Mouse (Mus musculus): ENCODE results near the gene Tmem265. TPM values are rescaled to one million over a fixed set of nuclear protein-coding genes. Genes with fewer than 3 reads are reported as not detected.

Tmem265 gene
- polyA plus RNA-seq, 1 experiment, result 2.0 TPM

GRCm38 (mm10) chr7:127589637-127590036 lies 28.4 kb downstream of the Tmem265 start:
- no peak for DNase-seq (ENCODE audit: low read depth)
- TF ChIP-seq CTCF (IDR thresholded peaks at IDR 0.05; ENCODE audit: borderline replicate concordance, extremely low read depth, insufficient read depth, insufficient read length), result no peak
- TF ChIP-seq POLR2A (IDR thresholded peaks at IDR 0.05; ENCODE audit: borderline replicate concordance, extremely low read depth, insufficient read depth, insufficient read length, poor library complexity, severe bottlenecking), result no peak

GRCm38 (mm10) chr7:127591108-127591507 lies 29.9 kb downstream of the Tmem265 start:
- TF ChIP-seq CTCF (IDR thresholded peaks at IDR 0.05; ENCODE audit: borderline replicate concordance, extremely low read depth, insufficient read depth, insufficient read length), result no peak
- TF ChIP-seq POLR2A (IDR thresholded peaks at IDR 0.05; ENCODE audit: borderline replicate concordance, extremely low read depth, insufficient read depth, insufficient read length, poor library complexity, severe bottlenecking), result no peak
- DNase-seq (ENCODE audit: low read depth), result no peak

- no peak for TF ChIP-seq POLR2A (IDR thresholded peaks at IDR 0.05; ENCODE audit: borderline replicate concordance, extremely low read depth, insufficient read depth, insufficient read length, poor library complexity, severe bottlenecking)
- TF ChIP-seq CTCF (IDR thresholded peaks at IDR 0.05; ENCODE audit: borderline replicate concordance, extremely low read depth, insufficient read depth, insufficient read length), result no peak
- no peak for DNase-seq (ENCODE audit: low read depth)
Observed at GRCm38 (mm10) chr7:127592575-127592974, 31.4 kb downstream of the Tmem265 start.

- no peak for DNase-seq (ENCODE audit: low read depth)
- TF ChIP-seq POLR2A (IDR thresholded peaks at IDR 0.05; ENCODE audit: borderline replicate concordance, extremely low read depth, insufficient read depth, insufficient read length, poor library complexity, severe bottlenecking) (no peak), CTCF (IDR thresholded peaks at IDR 0.05; ENCODE audit: borderline replicate concordance, extremely low read depth, insufficient read depth, insufficient read length) (no peak)
Observed at GRCm38 (mm10) chr7:127596747-127597146, 35.6 kb downstream of the Tmem265 start.

GRCm38 (mm10) chr7:127600612-127601011 lies 39.4 kb downstream of the Tmem265 start:
- TF ChIP-seq CTCF (IDR thresholded peaks at IDR 0.05; ENCODE audit: borderline replicate concordance, extremely low read depth, insufficient read depth, insufficient read length), result no peak
- no peak for TF ChIP-seq POLR2A (IDR thresholded peaks at IDR 0.05; ENCODE audit: borderline replicate concordance, extremely low read depth, insufficient read depth, insufficient read length, poor library complexity, severe bottlenecking)
- no peak for DNase-seq (ENCODE audit: low read depth)

- TF ChIP-seq CTCF (IDR thresholded peaks at IDR 0.05; ENCODE audit: borderline replicate concordance, extremely low read depth, insufficient read depth, insufficient read length) (no peak), POLR2A (IDR thresholded peaks at IDR 0.05; ENCODE audit: borderline replicate concordance, extremely low read depth, insufficient read depth, insufficient read length, poor library complexity, severe bottlenecking) (no peak)
- DNase-seq (ENCODE audit: low read depth), result no peak
Observed at GRCm38 (mm10) chr7:127601735-127602134, 40.5 kb downstream of the Tmem265 start.

GRCm38 (mm10) chr7:127602903-127603302 lies 41.7 kb downstream of the Tmem265 start:
- no peak for DNase-seq (ENCODE audit: low read depth)
- no peak for TF ChIP-seq CTCF (IDR thresholded peaks at IDR 0.05; ENCODE audit: borderline replicate concordance, extremely low read depth, insufficient read depth, insufficient read length)
- TF ChIP-seq POLR2A (IDR thresholded peaks at IDR 0.05; ENCODE audit: borderline replicate concordance, extremely low read depth, insufficient read depth, insufficient read length, poor library complexity, severe bottlenecking), result no peak

- TF ChIP-seq POLR2A (IDR thresholded peaks at IDR 0.05; ENCODE audit: borderline replicate concordance, extremely low read depth, insufficient read depth, insufficient read length, poor library complexity, severe bottlenecking), result no peak
- TF ChIP-seq CTCF (IDR thresholded peaks at IDR 0.05; ENCODE audit: borderline replicate concordance, extremely low read depth, insufficient read depth, insufficient read length), result no peak
- no peak for DNase-seq (ENCODE audit: low read depth)
Observed at GRCm38 (mm10) chr7:127604256-127604655, 43.1 kb downstream of the Tmem265 start.

GRCm38 (mm10) chr7:127607150-127607549 lies 46.0 kb downstream of the Tmem265 start:
- TF ChIP-seq CTCF (IDR thresholded peaks at IDR 0.05; ENCODE audit: borderline replicate concordance, extremely low read depth, insufficient read depth, insufficient read length) (no peak), POLR2A (IDR thresholded peaks at IDR 0.05; ENCODE audit: borderline replicate concordance, extremely low read depth, insufficient read depth, insufficient read length, poor library complexity, severe bottlenecking) (no peak)
- DNase-seq (ENCODE audit: low read depth), result no peak

GRCm38 (mm10) chr7:127611011-127611410 lies 49.8 kb downstream of the Tmem265 start:
- TF ChIP-seq CTCF (IDR thresholded peaks at IDR 0.05; ENCODE audit: borderline replicate concordance, extremely low read depth, insufficient read depth, insufficient read length) (no peak), POLR2A (IDR thresholded peaks at IDR 0.05; ENCODE audit: borderline replicate concordance, extremely low read depth, insufficient read depth, insufficient read length, poor library complexity, severe bottlenecking) (no peak)
- DNase-seq (ENCODE audit: low read depth), result no peak

- TF ChIP-seq CTCF (IDR thresholded peaks at IDR 0.05; ENCODE audit: borderline replicate concordance, extremely low read depth, insufficient read depth, insufficient read length) (no peak), POLR2A (IDR thresholded peaks at IDR 0.05; ENCODE audit: borderline replicate concordance, extremely low read depth, insufficient read depth, insufficient read length, poor library complexity, severe bottlenecking) (no peak)
- DNase-seq (ENCODE audit: low read depth), result no peak
Observed at GRCm38 (mm10) chr7:127611561-127611960, 50.4 kb downstream of the Tmem265 start.

GRCm38 (mm10) chr7:127613501-127613900 lies 52.3 kb downstream of the Tmem265 start:
- no peak for DNase-seq (ENCODE audit: low read depth)
- TF ChIP-seq POLR2A (IDR thresholded peaks at IDR 0.05; ENCODE audit: borderline replicate concordance, extremely low read depth, insufficient read depth, insufficient read length, poor library complexity, severe bottlenecking) (no peak), CTCF (IDR thresholded peaks at IDR 0.05; ENCODE audit: borderline replicate concordance, extremely low read depth, insufficient read depth, insufficient read length) (no peak)
